Mouse (Mus musculus) left cerebral cortex, adult 11 months (tissue): ENCODE measurements around the gene Adprm.
A peak's percentile ranks its signal among the peaks of the same experiment; 100 is the strongest.

ENCODE experiments used
- DNase-seq: peaks from one replicate; pipeline ENCODE4 v3.0.0; 2022; ENCODE audit warnings: low spot score

Gene Adprm

GRCm38 (mm10) chr11:67076781-67077180 is 24.4 kb upstream of the Adprm start:
- no peak for DNase-seq

GRCm38 (mm10) chr11:67075036-67075435 is 22.6 kb upstream of the Adprm start:
- no peak for DNase-seq

GRCm38 (mm10) chr11:67072615-67073130 is 20.3 kb upstream of the Adprm start:
- DNase-seq: no peak

- no peak for DNase-seq
These were observed 15.3 kb upstream of the Adprm start for GRCm38 (mm10) chr11:67067741-67068140.

GRCm38 (mm10) chr11:67062726-67063125 is 10.3 kb upstream of the Adprm start:
- DNase-seq: peak; percentile 32

- DNase-seq: no peak
These were observed 8.9 kb upstream of the Adprm start for GRCm38 (mm10) chr11:67061311-67061710.

- DNase-seq: no peak
These were observed 2.5 kb upstream of the Adprm start for GRCm38 (mm10) chr11:67054754-67055365.

GRCm38 (mm10) chr11:67051676-67052320 is 596 bp downstream of the Adprm start:
- DNase-seq: no peak

- DNase-seq: no peak
These were observed 3.1 kb downstream of the Adprm start for GRCm38 (mm10) chr11:67049256-67049655.

- DNase-seq: no peak
These were observed 3.9 kb downstream of the Adprm start for GRCm38 (mm10) chr11:67048496-67048895.

GRCm38 (mm10) chr11:67047199-67047598 is 5.2 kb downstream of the Adprm start:
- no peak for DNase-seq

GRCm38 (mm10) chr11:67044959-67045358 is 7.4 kb downstream of the Adprm start:
- DNase-seq: no peak

- no peak for DNase-seq
These were observed 9.4 kb downstream of the Adprm start for GRCm38 (mm10) chr11:67043007-67043406.

- no peak for DNase-seq
These were observed 11.9 kb downstream of the Adprm start for GRCm38 (mm10) chr11:67040483-67040882.

- DNase-seq: no peak
These were observed 12.6 kb downstream of the Adprm start for GRCm38 (mm10) chr11:67039799-67040198.

GRCm38 (mm10) chr11:67036892-67037291 is 15.5 kb downstream of the Adprm start:
- no peak for DNase-seq

GRCm38 (mm10) chr11:67036229-67036628 is 16.2 kb downstream of the Adprm start:
- DNase-seq: no peak

- DNase-seq: no peak
These were observed 17.5 kb downstream of the Adprm start for GRCm38 (mm10) chr11:67034775-67035485.

GRCm38 (mm10) chr11:67031603-67031915 is 20.8 kb downstream of the Adprm start:
- DNase-seq: no peak

- DNase-seq: no peak
These were observed 21.3 kb downstream of the Adprm start for GRCm38 (mm10) chr11:67030904-67031602.

GRCm38 (mm10) chr11:67024867-67025477 is 27.4 kb downstream of the Adprm start, which contains the start of gene Tmem220:
Gene Tmem220, plus strand, starts transcription at chr11:67025154.
- peak; percentile 74 for DNase-seq

- DNase-seq: no peak
These were observed 28.5 kb downstream of the Adprm start for GRCm38 (mm10) chr11:67023802-67024340.
